Mouse (Mus musculus) heart, embryonic 10.5 days (tissue): ENCODE results near the gene Sod1. TPM values are rescaled to one million over a fixed set of nuclear protein-coding genes. Genes with fewer than 3 reads are reported as not detected.

Experiments
- polyA plus RNA-seq: library from polyadenylated mRNA; unstranded; fragments of >200 nt; fragmentation: Nextera tagmentation; extraction: Ambion mirVana; gene quantifications from 2 replicates; pipeline ENCODE4 v1.2.1, GENCODE M21; 2016

The Sod1 gene
- polyA plus RNA-seq, 1 experiment from 2014 or later: 1,279 TPM

Other genes with a start within 250 kb of the Sod1 start
- 13.3 and 16.4 TPM in 2 replicates for gene Tiam1, start 77.0 kb upstream of the Sod1 start, polyA plus RNA-seq
- 22.1 and 30.4 TPM in 2 replicates for gene Scaf4, start 63.7 kb downstream of the Sod1 start, polyA plus RNA-seq
- gene Hunk, start 165.3 kb downstream of the Sod1 start, polyA plus RNA-seq: 20.0 and 22.8 TPM in 2 replicates